Mouse (Mus musculus) gastrocnemius, postnatal 4 days (tissue): Measurements from ENCODE around the gene Gm49383. TPM values are rescaled to one million over a fixed set of nuclear protein-coding genes. Genes with fewer than 3 reads are reported as not detected.
"Not testable (repeated sequence)": the region's sequence is repeated elsewhere in the genome, so short reads cannot be mapped to it uniquely, and the experiment has no call there.

ENCODE experiments used
- DNase-seq, 2 experiments: peaks; one replicate each; pipeline ENCODE4 v3.0.0; 2021 to 2022; ENCODE audit warnings: low spot score in 2 of 2, mixed read lengths in 2 of 2
- microRNA-seq: library from miRNA; unstranded; fragments of <30 nt; microRNA quantifications from one replicate; pipeline ENCODE4 v1.2.0, GENCODE M21; 2021
- total RNA-seq, 2 experiments: library from RNA; stranded (reverse); gene quantifications; 2 replicates each; pipeline ENCODE4 v1.2.3; 2021

Gene Gm49383
- total RNA-seq, 2 experiments from 2014 or later, result 5.2 to 6.2 TPM

DNA sequence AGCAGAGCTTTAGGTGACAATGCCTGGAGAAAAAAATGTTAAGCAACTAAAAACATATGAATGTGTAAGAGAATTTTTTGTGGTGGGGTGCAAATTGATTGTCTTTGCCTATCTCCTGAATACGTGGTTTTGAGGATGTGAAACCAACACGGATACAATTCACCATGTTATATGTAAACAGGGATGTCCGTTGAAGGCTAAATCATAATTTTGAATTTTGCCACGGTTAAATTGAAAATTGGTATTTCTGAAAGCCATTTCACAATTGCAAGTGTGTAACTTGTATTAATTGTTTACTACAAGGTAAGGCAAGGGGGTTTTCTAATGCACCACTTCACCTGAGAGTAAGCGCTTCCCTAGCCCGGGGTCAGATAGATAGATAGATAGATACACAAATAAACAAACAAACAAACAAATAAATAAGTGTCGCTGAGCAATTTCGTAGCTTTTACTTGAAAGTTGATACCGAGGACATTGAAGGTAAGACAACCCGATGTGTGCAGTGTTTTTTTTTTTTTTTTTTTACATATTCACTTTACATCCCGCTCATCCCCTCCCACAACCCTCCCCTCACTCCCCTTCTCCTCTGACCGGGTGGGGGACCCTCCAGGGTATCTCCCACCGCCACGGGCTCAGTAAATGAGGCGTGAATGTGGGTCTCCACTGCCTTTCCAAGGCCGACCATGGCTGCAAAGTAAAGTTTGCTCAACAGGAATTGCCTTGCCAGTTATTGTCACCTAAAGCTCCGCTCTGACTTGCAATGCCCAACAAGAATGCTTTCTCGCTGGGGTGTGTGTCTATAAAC, 29.0 kb downstream of the Gm49383 start:
- no peak for DNase-seq

GRCm38 (mm10) chr12:69166861-69167581, 29.9 kb downstream of the Gm49383 start:
- not testable (repeated sequence) for DNase-seq

GRCm38 (mm10) chr12:69164904-69165303, 32.0 kb downstream of the Gm49383 start:
- DNase-seq, result no peak

DNA sequence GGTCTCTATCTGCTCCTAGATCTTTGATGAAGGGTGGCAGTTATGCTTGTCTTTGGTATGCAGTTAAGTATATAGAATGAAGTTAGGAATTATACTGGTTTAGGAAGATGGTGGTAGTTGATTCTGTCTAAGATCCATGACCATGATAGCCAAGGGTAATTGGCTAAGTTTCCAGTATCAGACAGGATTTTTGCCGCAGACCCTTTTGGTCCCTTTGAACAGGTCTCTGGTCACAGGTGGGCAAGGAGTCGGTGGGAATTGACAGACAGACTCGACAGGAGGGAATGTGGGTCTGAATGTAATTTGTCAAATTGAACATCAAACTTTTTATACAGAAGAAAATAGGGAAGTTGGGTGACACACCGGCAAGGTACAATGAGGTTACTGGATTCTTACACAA, 33.3 kb downstream of the Gm49383 start:
- DNase-seq, result not testable (repeated sequence)

- DNase-seq, result not testable (repeated sequence)
Observed at GRCm38 (mm10) chr12:69160677-69161076, 36.2 kb downstream of the Gm49383 start.

DNA sequence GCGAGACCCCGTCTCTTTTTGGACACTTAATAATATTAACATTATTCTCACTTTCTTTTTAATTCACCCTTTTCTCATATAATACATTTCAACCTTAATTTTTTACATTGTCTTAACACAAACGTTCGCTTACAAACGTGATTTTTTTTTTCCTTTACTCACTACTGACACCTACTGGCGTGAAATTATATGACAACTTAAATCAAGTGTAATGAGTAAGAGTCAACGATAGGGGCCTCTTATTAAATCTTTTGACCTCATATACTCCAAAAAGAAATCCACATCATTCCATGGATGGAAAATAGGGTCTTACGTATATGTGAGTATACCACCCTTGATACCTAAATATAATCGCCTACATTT, 37.3 kb downstream of the Gm49383 start:
- no peak for DNase-seq

- DNase-seq, result peak; percentile 90 to 95
Observed at GRCm38 (mm10) chr12:69158765-69159577, 37.9 kb downstream of the Gm49383 start, which contains the start of gene Rps29. Gene Rps29, minus strand, starts transcription at chr12:69159186.

DNA sequence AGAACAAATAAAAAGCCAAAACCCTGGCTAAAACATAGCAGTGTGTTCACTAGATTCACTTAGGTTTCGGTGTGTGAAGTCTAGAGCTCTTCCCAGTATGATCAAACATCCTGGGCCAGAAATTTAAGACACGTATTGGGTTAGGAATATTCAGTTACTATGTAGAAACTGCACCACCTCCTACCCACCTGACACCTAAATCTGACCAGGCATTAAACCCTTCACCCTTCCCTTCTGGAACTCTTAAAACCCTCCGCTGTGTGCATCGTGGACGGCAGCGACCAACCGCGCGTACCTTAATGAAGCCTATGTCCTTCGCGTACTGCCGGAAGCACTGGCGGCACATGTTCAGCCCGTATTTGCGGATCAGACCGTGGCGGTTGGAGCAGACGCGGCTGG, 38.5 kb downstream of the Gm49383 start:
- DNase-seq, result no peak

DNA sequence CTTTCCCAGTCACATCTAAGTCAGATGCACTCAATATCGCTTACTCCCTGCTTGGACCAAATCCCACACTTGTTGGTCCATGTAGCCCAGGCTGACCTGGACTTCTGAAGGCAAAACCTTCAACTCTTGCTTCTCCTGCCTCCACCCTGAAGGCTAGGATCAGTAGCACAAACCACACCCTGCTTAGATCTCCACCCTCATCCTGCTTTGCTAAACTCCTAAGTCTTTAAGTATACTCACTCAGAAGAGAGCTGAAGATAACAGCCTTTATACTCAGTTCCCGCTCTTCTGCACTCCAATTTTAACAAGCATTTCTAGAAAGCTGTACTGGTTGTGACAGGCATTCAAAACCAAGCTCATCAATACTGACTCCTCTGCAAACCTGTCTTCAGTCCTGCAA, 39.8 kb downstream of the Gm49383 start:
- no peak for DNase-seq

DNA sequence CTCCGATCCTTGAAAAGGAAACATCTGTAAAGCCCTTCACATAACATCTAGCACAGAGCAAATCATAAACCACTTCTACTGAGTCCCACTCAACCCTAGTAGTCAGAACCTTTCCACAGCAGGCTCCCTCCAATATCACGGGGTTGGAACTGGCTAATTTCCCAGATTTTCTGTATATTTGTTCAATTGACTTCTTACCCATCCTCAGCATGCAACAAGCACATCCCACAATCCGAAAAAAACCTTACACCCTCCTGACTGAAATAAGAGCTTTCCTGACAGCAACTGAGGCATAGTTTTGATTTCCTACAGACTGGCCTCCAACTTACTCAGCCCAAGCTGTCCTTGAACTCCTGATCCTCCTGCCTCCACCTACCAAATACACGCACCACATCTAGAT, 40.5 kb downstream of the Gm49383 start:
- DNase-seq, result no peak

DNA sequence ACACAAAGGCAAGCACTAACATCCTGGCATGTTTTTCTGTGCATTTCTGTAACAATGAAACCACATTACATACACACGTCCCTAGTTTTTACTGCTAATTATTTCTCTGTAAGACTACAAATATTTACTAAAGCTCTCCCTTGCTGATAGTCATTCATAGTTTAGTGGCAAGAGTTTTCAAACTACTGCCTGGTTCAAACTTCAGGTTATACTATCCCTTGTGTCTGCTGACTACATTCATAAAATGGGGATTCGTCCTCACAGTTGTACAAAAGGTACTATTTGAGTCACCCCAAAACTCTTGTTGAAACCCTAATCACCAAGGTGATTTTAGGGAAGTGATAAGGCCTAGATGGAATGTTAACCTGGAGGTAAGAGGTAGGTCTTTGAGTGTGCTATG, 41.0 kb downstream of the Gm49383 start:
- DNase-seq, result no peak

GRCm38 (mm10) chr12:69150049-69150448, 46.9 kb downstream of the Gm49383 start:
- no peak for DNase-seq

- no peak for DNase-seq
Observed at GRCm38 (mm10) chr12:69147166-69147735, 49.7 kb downstream of the Gm49383 start.

DNA sequence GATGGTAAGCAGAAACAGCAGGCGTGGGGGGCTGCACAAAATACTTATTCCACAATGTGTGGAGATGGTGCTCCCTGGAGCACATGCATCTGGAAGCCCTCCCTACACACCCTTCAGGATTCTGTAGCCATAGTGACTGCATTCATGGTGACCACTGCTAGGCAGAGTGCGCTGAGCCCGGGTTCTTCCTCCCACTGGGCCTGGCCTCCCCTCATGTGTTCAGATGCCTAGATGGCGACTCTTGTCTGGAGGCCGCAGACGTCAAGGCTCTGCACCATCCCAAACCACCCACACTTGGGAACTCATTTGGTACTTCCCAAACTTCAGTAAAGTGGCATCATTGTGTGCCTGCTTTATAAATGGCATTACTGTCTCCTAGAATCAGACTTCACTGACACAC, 53.4 kb downstream of the Gm49383 start:
- no peak for DNase-seq

DNA sequence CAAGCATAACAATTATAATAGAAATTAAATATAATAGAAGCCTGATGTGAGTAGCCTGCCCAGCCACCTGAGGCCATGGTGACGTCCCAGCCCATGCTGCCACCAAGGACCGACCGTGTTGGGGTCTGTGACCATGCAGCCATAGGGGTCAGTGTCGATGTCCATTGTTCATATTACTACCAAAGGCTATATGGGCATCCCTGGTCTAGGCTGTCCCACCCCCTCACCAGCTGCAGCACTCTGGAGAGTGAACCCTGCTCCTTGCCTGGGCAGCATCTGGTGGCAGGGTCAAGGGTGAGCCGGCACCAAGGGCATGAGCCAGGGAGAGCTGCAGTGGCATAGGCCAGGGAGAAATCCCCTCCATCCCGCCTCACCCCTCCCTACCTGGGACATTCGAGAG, 57.1 kb downstream of the Gm49383 start:
- no peak for DNase-seq

DNA sequence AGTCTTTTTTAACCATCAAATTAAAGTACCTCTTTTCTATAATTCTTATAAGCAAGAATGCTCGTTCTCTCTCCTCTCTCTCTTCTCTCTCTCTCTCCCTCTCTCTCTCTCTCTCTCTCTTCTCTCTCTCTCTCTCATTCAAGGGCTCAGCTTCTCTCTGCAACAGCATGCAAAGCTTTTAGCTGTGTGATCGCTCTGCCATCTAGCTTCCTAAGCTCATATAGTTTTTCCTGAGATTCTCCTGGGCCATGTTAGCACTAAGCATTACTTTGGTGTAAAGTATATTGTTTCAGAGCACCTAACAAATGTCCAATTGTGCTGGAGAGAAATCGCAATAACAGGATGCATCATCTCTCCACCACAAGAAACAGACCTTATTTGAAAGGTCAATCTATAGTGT, 57.7 kb downstream of the Gm49383 start:
- no peak for DNase-seq

Small RNA genes lying within 50 kb of the gene (microRNA-seq; reads per million reads assigned to microRNA genes)
- gene Gm47287 (not detected), gene Gm47295 (not detected)

Other genes with a start within 250 kb of the Gm49383 start
- gene Rps29, start 37.9 kb downstream of the Gm49383 start, total RNA-seq, result 1,000 to 10,000 TPM; 1,550 to 1,635 TPM
- 1 to 10 TPM; 1.5 to 3.8 TPM for gene Lrr1, start 28.3 kb downstream of the Gm49383 start, total RNA-seq
- gene Rpl36al, start 13.0 kb downstream of the Gm49383 start, total RNA-seq, result 100 to 1,000 TPM; 310 to 322 TPM
- 10 to 100 TPM; 34.3 to 35.4 TPM for gene Mgat2, start 12.9 kb downstream of the Gm49383 start, total RNA-seq
- gene Dnaaf2, start 1.3 kb upstream of the Gm49383 start, total RNA-seq, result 1 to 10 TPM; 1.4 to 1.7 TPM
- 1 to 10 TPM; 5.3 to 6.2 TPM for gene Gm49384, start 7.2 kb upstream of the Gm49383 start, total RNA-seq
- gene Pole2, start 31.1 kb upstream of the Gm49383 start, total RNA-seq, result 1 to 10 TPM; 6.1 to 6.9 TPM
- gene Klhdc1, start 44.1 kb upstream of the Gm49383 start, total RNA-seq, result 1 to 10 TPM; 7.1 to 8.7 TPM
- 10 to 100 TPM; 72.3 to 74.8 TPM for gene Klhdc2, start 99.6 kb upstream of the Gm49383 start, total RNA-seq
- gene Nemf, start 160.1 kb upstream of the Gm49383 start, total RNA-seq, result 10 to 100 TPM; 30.0 to 33.5 TPM
- gene Arf6, start 175.0 kb upstream of the Gm49383 start, total RNA-seq, result 10 to 100 TPM; 72.6 to 77.6 TPM
- gene Gm9887, start 175.4 kb upstream of the Gm49383 start, total RNA-seq, result under 1 TPM in 1 of 2 experiments, not detected in 1; 0.81 TPM